Mouse (Mus musculus) lung, embryonic 14.5 days (tissue): ENCODE measurements around the gene Lysmd3. TPM values are rescaled to one million over a fixed set of nuclear protein-coding genes. Genes with fewer than 3 reads are reported as not detected.
"Not testable (repeated sequence)": the region's sequence is repeated elsewhere in the genome, so short reads cannot be mapped to it uniquely, and the experiment has no call there.

Experiments used
- ATAC-seq: fragments of 200-750 bp; cut with Nextera tagmentation; 2 replicates; pipeline ENCODE4 v1.8.0; 2017; ENCODE audit warnings: mild to moderate bottlenecking, moderate TSS enrichment, moderate library complexity; ENCODE audit not compliant: insufficient read depth
- DNase-seq: peaks from one replicate; pipeline ENCODE4 v3.0.0-alpha.2; 2015
- H3K27ac ChIP-seq: fragments of 300-500 bp; sonication (generic); 2 replicates; pipeline ENCODE4 v1.5.1; 2014; ENCODE audit warnings: low read depth, mild to moderate bottlenecking, moderate library complexity
- H3K27me3 ChIP-seq: fragments of 300-500 bp; sonication (generic); 2 replicates; pipeline ENCODE4 v1.6.1; 2014; ENCODE audit warnings: low read length, control low read depth; ENCODE audit not compliant: insufficient read depth
- H3K36me3 ChIP-seq: fragments of 300-500 bp; sonication (generic); 2 replicates; pipeline ENCODE4 v1.6.1; 2014; ENCODE audit warnings: control low read depth; ENCODE audit not compliant: insufficient read depth
- H3K4me1 ChIP-seq: fragments of 300-500 bp; sonication (generic); 2 replicates; pipeline ENCODE4 v1.6.1; 2014; ENCODE audit warnings: antibody characterized with exemption, control low read depth; ENCODE audit not compliant: insufficient read depth
- H3K4me2 ChIP-seq: fragments of 300-500 bp; sonication (generic); 2 replicates; pipeline ENCODE4 v1.6.1; 2014; ENCODE audit warnings: mild to moderate bottlenecking
- H3K4me3 ChIP-seq: fragments of 300-500 bp; sonication (generic); 2 replicates; pipeline ENCODE4 v1.5.1; 2014; ENCODE audit warnings: low read depth, low read length
- H3K9ac ChIP-seq: fragments of 300-500 bp; sonication (generic); 2 replicates; pipeline ENCODE4 v1.6.1; 2014
- H3K9me3 ChIP-seq: fragments of 300-500 bp; sonication (generic); 2 replicates; pipeline ENCODE4 v1.6.1; 2016; ENCODE audit warnings: low read depth, low read length, control low read depth
- CTCF ChIP-seq: IDR thresholded peaks from 2 replicates; pipeline ENCODE4 v1.5.1; 2016; ENCODE audit warnings: antibody characterized with exemption, low read depth
- WGBS: fragments of 180-500 bp; shearing (Covaris S2); extraction: QIAGEN DNeasy Blood & Tissue Kit; methylation state at CpG from one replicate; pipeline ENCODE4 v1.1.7; 2014; 5-methylcytosine and 5-hydroxymethylcytosine counted together
- polyA plus RNA-seq: library from polyadenylated mRNA; unstranded; fragments of >200 nt; fragmentation: Nextera tagmentation; extraction: Ambion mirVana; gene quantifications from 2 replicates; pipeline ENCODE4 v1.2.1, GENCODE M21; 2014

The Lysmd3 gene
- 29.4 and 32.0 TPM in 2 replicates for polyA plus RNA-seq

DNA sequence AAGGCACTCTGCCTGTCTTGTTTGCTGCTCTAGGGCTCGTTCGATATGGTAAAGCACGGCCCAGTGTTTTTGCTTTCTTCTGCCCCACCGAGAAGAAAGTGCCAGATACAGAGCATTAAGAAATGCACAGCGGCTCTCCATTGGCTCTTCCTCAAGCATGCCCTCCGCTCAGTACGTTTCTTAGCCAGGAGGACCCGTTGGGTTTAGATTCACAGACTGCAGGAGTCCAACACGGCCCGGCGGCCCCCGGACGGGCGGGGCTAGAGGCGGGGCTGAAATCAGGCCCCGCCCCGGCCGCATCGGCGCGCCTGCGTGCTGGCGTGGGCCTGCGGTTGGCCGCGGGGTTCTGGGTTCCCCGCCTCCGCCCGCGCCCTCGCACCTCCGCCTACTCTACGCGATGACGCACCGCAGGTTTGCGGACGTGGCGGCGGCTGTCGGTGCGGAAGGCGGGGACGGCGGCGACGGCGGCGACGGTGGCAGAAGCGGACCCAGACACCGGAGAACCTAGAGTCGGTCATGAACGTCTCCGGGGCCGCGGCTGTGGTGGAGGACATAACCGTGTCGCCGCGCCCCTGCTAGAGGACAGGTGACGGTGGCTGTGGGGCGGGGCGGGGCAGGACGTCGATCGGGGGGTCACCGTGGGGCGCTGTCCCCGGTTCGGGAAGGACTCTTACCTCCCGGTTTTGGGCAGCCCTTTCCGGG, at the start of gene Lysmd3:
TSS of gene Lysmd3 (plus strand) at position 313 of the 702 bp plus-strand sequence.
- H3K4me3 ChIP-seq = peak within 1 kb of the TSS; percentile 77
- TF ChIP-seq CTCF = no peak
- H3K27me3 ChIP-seq = no peaks in the 10 kb centered on the region
- DNase-seq (peak; percentile 96), ATAC-seq (peak; percentile 99)
- peaks cover 5% of the 10 kb centered on the region; the same call in 1 of the 2 replicates for H3K4me1 ChIP-seq
- H3K27ac ChIP-seq = peak within 1 kb of the TSS; percentile 90
- WGBS = under 1% methylated on average over 73 of the region's 73 CpGs
- H3K9ac ChIP-seq = peak within 1 kb of the TSS; percentile 81
- H3K4me2 ChIP-seq = peak within 1 kb of the TSS; percentile 81
- no peaks in the 10 kb centered on the region for H3K9me3 ChIP-seq
- H3K36me3 ChIP-seq = 0 out of 2 replicates have a peak, but pooled peaks cover 3% of the 10 kb centered on the region

DNA sequence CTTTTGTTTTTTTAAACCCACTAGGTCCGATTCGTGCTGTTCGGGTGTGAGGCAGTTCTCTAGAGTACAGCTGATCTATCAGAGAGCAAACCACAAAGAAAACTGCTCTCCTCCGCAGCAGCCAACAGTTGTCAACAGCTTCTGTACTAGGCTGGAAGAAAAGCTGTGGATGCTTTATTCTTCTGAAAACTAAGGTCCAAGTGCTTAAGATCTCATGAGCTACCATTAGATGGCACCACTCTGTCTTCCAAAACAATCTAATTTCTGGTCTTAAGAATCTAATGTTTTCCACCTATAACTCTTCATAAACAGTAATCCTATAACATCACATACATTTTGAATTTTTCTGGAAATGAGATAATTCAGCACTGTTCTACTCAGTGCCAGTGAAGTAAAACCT, 47.1 kb upstream of the Lysmd3 start:
- DNase-seq (peak; percentile 11), ATAC-seq (no peak)
- Histone ChIP-seq H3K27ac (no peak overlapping the region), H3K4me1 (no peaks in the 10 kb centered on the region), H3K4me3 (no peak overlapping the region), H3K9ac (no peak overlapping the region), H3K36me3 (no peaks in the 10 kb centered on the region), H3K4me2 (no peak overlapping the region), H3K27me3 (no peaks in the 10 kb centered on the region), H3K9me3 (no peaks in the 10 kb centered on the region)
- no peak for TF ChIP-seq CTCF
- 80% methylated on average over 4 of the region's 4 CpGs for WGBS

DNA sequence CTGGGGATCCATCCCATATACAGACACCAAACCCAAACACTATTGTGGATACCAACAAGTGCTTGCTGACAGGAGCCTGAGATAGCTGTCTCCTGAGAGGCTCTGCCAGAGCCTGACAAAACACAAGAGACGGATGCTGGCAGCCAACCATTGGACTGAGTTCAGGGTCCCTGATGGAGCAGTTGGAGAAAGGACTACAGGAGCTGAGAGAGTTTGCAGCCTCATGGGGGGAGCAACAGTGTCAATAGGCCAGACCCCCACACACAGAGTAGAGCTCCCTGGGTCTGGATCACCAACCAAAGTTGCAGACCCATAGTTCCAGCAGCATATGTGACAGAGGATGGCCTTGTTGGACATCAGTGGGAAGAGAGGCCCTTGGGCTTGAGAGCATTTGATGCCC, 29.6 kb upstream of the Lysmd3 start:
- not testable (repeated sequence) for H3K4me2 ChIP-seq, ATAC-seq, H3K9ac ChIP-seq, H3K27ac ChIP-seq, H3K4me3 ChIP-seq, H3K27me3 ChIP-seq, H3K9me3 ChIP-seq, H3K4me1 ChIP-seq, DNase-seq, H3K36me3 ChIP-seq
- 83% methylated on average over 1 of the region's 1 CpGs for WGBS

DNA sequence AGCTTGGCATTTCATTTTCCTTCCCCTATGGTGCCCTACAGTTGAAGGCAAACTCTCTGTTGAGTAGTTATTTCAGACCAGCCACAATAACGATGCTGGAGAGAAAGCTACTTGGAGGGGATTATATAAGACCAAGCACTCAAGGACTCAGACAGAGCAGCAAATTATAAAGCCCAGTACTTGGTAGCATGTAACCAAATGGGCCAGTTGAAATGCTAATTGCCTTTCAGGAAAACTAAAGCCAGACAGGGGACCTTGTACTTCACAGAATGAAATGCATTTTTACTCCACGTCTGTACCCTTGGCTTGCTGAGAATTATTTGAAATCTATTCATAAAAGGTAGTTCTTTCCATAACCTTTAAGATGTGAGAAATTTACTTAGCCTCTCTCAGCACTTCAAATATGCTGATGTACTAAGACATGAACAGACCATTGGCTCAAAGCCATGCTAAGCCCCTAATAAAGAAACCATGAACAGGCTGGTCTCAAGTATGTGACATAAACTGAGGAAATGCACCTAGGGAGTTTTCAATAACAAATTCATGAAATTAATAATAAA, 28.8 kb upstream of the Lysmd3 start:
- Histone ChIP-seq H3K27me3 (peaks cover 13% of the 10 kb centered on the region), H3K4me3 (no peak overlapping the region), H3K27ac (no peak overlapping the region), H3K4me1 (no peaks in the 10 kb centered on the region), H3K9me3 (no peaks in the 10 kb centered on the region), H3K36me3 (no peaks in the 10 kb centered on the region), H3K9ac (no peak overlapping the region), H3K4me2 (no peak overlapping the region)
- no peak for TF ChIP-seq CTCF
- WGBS = 56% methylated on average over 2 of the region's 2 CpGs
- DNase-seq (no peak), ATAC-seq (no peak)

DNA sequence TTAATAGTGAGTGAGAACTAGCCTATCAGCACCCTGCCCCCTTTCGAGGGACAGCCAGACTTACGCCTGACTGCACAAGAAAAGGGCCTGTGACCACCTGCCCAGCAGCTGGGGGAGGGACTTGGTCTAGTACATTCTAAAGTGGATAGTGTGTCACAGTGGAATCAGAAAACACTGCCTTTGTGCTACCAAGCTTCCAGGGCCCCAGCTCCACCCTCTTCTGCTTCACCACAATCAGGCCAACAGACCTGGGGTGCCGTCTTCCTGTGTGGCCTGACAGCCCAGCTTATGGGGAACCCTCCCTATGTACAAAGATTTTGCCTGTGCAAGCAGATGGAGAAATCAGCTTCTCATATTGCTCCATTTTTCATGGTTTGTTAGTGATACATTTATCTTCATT, 28.1 kb upstream of the Lysmd3 start:
- no peaks in the 10 kb centered on the region for H3K36me3 ChIP-seq
- peaks cover 15% of the 10 kb centered on the region for H3K27me3 ChIP-seq
- no peak overlapping the region for H3K9ac ChIP-seq
- no peak overlapping the region for H3K4me3 ChIP-seq
- no peaks in the 10 kb centered on the region for H3K4me1 ChIP-seq
- DNase-seq (no peak), ATAC-seq (no peak)
- H3K27ac ChIP-seq = no peak overlapping the region
- no peak for TF ChIP-seq CTCF
- H3K9me3 ChIP-seq = no peaks in the 10 kb centered on the region
- no peak overlapping the region for H3K4me2 ChIP-seq
- 68% methylated on average over 3 of the region's 3 CpGs for WGBS

DNA sequence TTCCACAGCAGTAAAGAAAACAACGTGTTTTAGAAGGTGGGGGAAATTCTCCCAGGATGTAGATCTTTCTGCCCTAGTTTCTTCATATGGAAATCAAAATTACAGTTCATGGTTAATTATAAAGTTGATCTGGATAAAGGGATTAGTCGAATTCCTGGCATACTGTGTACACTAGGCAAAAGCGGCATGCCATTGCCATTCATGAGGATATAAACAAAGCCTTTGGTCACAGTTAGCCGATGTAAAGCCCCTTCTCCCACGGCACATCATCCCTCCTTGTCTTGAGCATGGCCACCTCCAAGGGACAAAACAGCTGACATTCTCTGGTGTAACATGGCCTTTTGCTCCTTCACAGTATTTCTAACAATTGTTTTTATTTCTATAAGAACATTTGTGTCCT, 26.9 kb upstream of the Lysmd3 start:
- DNase-seq (no peak), ATAC-seq (no peak)
- Histone ChIP-seq H3K4me3 (no peak overlapping the region), H3K4me2 (no peak overlapping the region), H3K27me3 (peaks cover 15% of the 10 kb centered on the region), H3K4me1 (no peaks in the 10 kb centered on the region), H3K9ac (no peak overlapping the region), H3K36me3 (no peaks in the 10 kb centered on the region), H3K9me3 (no peaks in the 10 kb centered on the region), H3K27ac (no peak overlapping the region)
- 49% methylated on average over 5 of the region's 5 CpGs for WGBS
- no peak for TF ChIP-seq CTCF

DNA sequence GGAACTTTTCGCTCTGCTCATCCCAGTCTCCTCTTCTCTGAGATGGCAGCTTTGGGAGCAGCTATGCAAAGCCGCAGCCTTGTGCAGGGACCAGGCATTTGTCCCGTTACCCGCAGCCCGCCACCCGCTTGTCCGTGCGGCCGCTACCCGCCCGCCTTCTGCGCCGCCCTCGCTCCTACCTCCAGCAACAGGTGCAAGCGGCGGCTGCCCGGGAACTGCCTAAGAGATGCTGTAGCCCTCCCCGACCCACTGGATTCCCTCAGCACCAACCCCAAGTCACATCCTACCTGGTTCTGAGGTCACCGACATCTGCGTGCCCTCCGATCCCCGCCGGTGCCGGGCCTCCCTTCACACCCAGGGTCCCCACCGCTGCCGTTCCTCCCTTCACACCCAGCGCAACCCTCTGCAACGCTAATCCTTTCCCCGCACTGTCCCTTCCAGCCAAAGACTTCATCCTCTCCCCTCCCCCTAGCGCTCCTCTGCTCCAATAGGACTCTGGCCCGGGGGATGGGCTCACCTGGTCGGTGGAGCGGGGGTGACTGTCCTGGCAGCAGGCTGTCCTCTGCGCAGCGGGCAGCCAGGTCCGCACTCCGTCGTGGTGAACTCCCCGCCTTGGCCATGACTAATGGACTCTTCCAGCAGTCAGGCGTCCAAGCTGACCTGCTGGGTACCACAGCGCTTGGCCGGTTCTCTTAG, 24.6 kb upstream of the Lysmd3 start, which contains the start of gene Adgrv1:
TSS of gene Adgrv1 (minus strand) at position 435 of the 696 bp plus-strand sequence.
- Histone ChIP-seq H3K36me3 (no peaks in the 10 kb centered on the region), H3K4me1 (no peaks in the 10 kb centered on the region), H3K27me3 (peaks cover 15% of the 10 kb centered on the region), H3K9me3 (no peaks in the 10 kb centered on the region), H3K4me2 (peak within 1 kb of the TSS; percentile 68), H3K27ac (no peak within 1 kb of the TSS), H3K9ac (peak within 1 kb of the TSS; percentile 28; the same call in 1 of the 2 replicates), H3K4me3 (peak within 1 kb of the TSS; percentile 41)
- peak; percentile 75 for DNase-seq
- ATAC-seq = peak; percentile 99
- TF ChIP-seq CTCF = no peak
- WGBS = under 1% methylated on average over 42 of the region's 42 CpGs
